Mouse (Mus musculus): ENCODE measurements at regions not wholly inside any gene's neighbourhood (a gene's known extent, or its start where the extent isn't known, plus 50 kb on each side); places are given as distances from the start of the nearest gene placed in this dataset.

- no peak for TF ChIP-seq CTCF (conservative IDR thresholded peaks at IDR 0.05; ENCODE audit: insufficient read depth, insufficient read length, low read depth, low read length)
- TF ChIP-seq POLR2A (IDR thresholded peaks at IDR 0.05; ENCODE audit: low read depth, low read length) = no peak
These were observed 376.3 kb upstream of the Lrfn5 start for GRCm38 (mm10) chr12:61146695-61147094.
